ENCODE assay signal across 24 mouse cellular contexts in genomic region chr11:15221856-15222255, GRCm38 (mm10).
DNase-seq lines count a peak whose midpoint lies in the region; ATAC-seq and TF ChIP-seq lines count a peak whose summit lies in the region.
"Had no signal": no experiment of that assay in that cellular context is flagged by ENCODE, and none has a peak within 500 bp of the region (broad histone marks: within the 10 kb centered on the region; RNA-seq: fewer than 3 reads in every experiment).

No protein-coding gene starts in this region.

- no peaks in the 10 kb centered on the region for H3K27me3 ChIP-seq in intestine, postnatal 0 days (replicated peaks; ENCODE audit: control insufficient read depth, insufficient read depth, low read length)
- H3K27me3 ChIP-seq: CH12.LX; embryonic facial prominence, embryonic 13.5 days; embryonic facial prominence, embryonic 15.5 days; forebrain, embryonic 13.5 days; forebrain, embryonic 15.5 days had no signal

- no peak overlapping the region for H3K4me2 ChIP-seq in intestine, postnatal 0 days (replicated peaks; ENCODE audit: low read depth)
- H3K4me2 ChIP-seq: embryonic facial prominence, embryonic 13.5 days; embryonic facial prominence, embryonic 15.5 days; forebrain, embryonic 13.5 days; forebrain, embryonic 15.5 days had no signal

- H3K36me3 ChIP-seq in ES-E14 (ENCODE audit: control insufficient read depth, insufficient read depth, low read length, poor library complexity, severe bottlenecking), result no peaks in the 10 kb centered on the region
- H3K36me3 ChIP-seq in intestine, postnatal 0 days (ENCODE audit: control insufficient read depth, insufficient read depth), result no peaks in the 10 kb centered on the region
- H3K36me3 ChIP-seq: embryonic facial prominence, embryonic 13.5 days; embryonic facial prominence, embryonic 15.5 days; forebrain, embryonic 15.5 days had no signal

- ATAC-seq in intestine, postnatal 0 days, result no peak
- ATAC-seq: CD4-positive, CD25-positive, alpha-beta regulatory T cell, adult 4 months; forebrain, embryonic 13.5 days; forebrain, embryonic 15.5 days had no signal

- intact Hi-C loops in heart, postnatal 25 days (cut with DNase I), result no loop called here

- DNase-seq in heart, adult 11 months, result peak; percentile 70
- no peak for DNase-seq in heart, postnatal 25 days (ENCODE audit: low spot score)
- peak; percentile 16 for DNase-seq in ES-E14 (ENCODE audit: low read depth, low spot score)
- DNase-seq in ZHBTc4 (ENCODE audit: low read depth, low spot score), result peak; percentile 68
- DNase-seq in right cerebral cortex, postnatal 25 days, result no peak
- DNase-seq: adrenal gland, adult 2 months; adrenal gland, postnatal 10 days; adrenal gland, postnatal 25 days; B cell, adult 2 months; cerebellum, adult 11 months; cerebellum, adult 18-20 months; cerebellum, adult 8-10 months; cerebellum, adult 9-11 months; cerebellum, postnatal 14 days; cerebellum, postnatal 36 days; embryo, embryonic 11 days had no signal

- no peak overlapping the region for H3K9ac ChIP-seq in ES-E14 (ENCODE audit: insufficient read depth, low read depth, low read length, poor library complexity, severe bottlenecking)
- no peak overlapping the region for H3K9ac ChIP-seq in intestine, postnatal 0 days (ENCODE audit: low read depth, low read length)
- H3K9ac ChIP-seq: embryonic facial prominence, embryonic 13.5 days; embryonic facial prominence, embryonic 15.5 days; forebrain, embryonic 13.5 days; forebrain, embryonic 15.5 days had no signal

- H3K4me1 ChIP-seq in ES-E14 (ENCODE audit: control insufficient read depth in 2 of 2, insufficient read depth in 2 of 2, low read length in 2 of 2, poor library complexity in 1 of 2), result no peaks in the 10 kb centered on the region
- no peaks in the 10 kb centered on the region for H3K4me1 ChIP-seq in intestine, postnatal 0 days (replicated peaks; ENCODE audit: control insufficient read depth, insufficient read depth, low read length)
- H3K4me1 ChIP-seq: embryonic facial prominence, embryonic 13.5 days; embryonic facial prominence, embryonic 15.5 days; forebrain, embryonic 13.5 days; forebrain, embryonic 15.5 days had no signal

- no peak overlapping the region; the same call in 1 of the 2 replicates for H3K27ac ChIP-seq in ES-E14 (ENCODE audit: insufficient read depth, low read depth, low read length, poor library complexity, severe bottlenecking)
- no peak overlapping the region for H3K27ac ChIP-seq in intestine, postnatal 0 days (ENCODE audit: low read depth, low read length)
- H3K27ac ChIP-seq: embryonic facial prominence, embryonic 13.5 days; embryonic facial prominence, embryonic 15.5 days; forebrain, embryonic 13.5 days; forebrain, embryonic 15.5 days had no signal

- 71% methylated on average over 1 of the region's 1 CpGs for WGBS in intestine, postnatal 0 days

- in situ Hi-C loops in ES-E14 (cut with MboI; ENCODE audit: low sequenced_read_pairs in 2 of 2, unreplicated experiment in 2 of 2), result no loop called here

- peaks cover 12% of the 10 kb centered on the region for H3K9me3 ChIP-seq in ES-E14 (ENCODE audit: control insufficient read depth, insufficient read depth, low read depth, low read length)
- no peaks in the 10 kb centered on the region for H3K9me3 ChIP-seq in intestine, postnatal 0 days (ENCODE audit: control insufficient read depth)
- H3K9me3 ChIP-seq: embryonic facial prominence, embryonic 13.5 days; embryonic facial prominence, embryonic 15.5 days; forebrain, embryonic 13.5 days; forebrain, embryonic 15.5 days had no signal

- no peak for TF ChIP-seq CTCF in intestine, postnatal 0 days (IDR thresholded peaks at IDR 0.05; ENCODE audit: low read depth)

- no peak overlapping the region for H3K4me3 ChIP-seq in ES-E14 (ENCODE audit: insufficient read depth in 1 of 2, low read depth in 1 of 2, low read length in 2 of 2, poor library complexity in 1 of 2, severe bottlenecking in 1 of 2)
- no peak overlapping the region for H3K4me3 ChIP-seq in intestine, postnatal 0 days (ENCODE audit: low read depth, low read length)
- H3K4me3 ChIP-seq: embryonic facial prominence, embryonic 13.5 days; embryonic facial prominence, embryonic 15.5 days; erythroblast, embryonic 14.5 days; forebrain, embryonic 13.5 days; forebrain, embryonic 15.5 days had no signal

TF ChIP-seq in ES-E14, 5 proteins besides CTCF, POLR2A, EP300 and RAD21:
- TF ChIP-seq ZNF384 (IDR thresholded peaks at IDR 0.05; ENCODE audit: low read depth, low read length) (no peak), CHD2 (IDR thresholded peaks at IDR 0.05; ENCODE audit: low read depth, low read length) (no peak), HCFC1 (IDR thresholded peaks at IDR 0.05; ENCODE audit: borderline replicate concordance, insufficient read depth, low read length) (no peak), MAFK (IDR thresholded peaks at IDR 0.05; ENCODE audit: insufficient read depth, low read depth, low read length) (no peak), ZC3H11A (IDR thresholded peaks at IDR 0.05; ENCODE audit: borderline replicate concordance, low read depth, low read length) (no peak)
TF ChIP-seq in ES-E14: peak in this region for 0.

Comparison
In these comparisons a context has a peak if more than half of its experiments do, and no peak if none do; other contexts are left out.
1. DNase-seq: peak in heart, adult 11 months (single experiment), ES-E14 (single experiment) and ZHBTc4 (single experiment); none in heart, postnatal 25 days (single experiment) and right cerebral cortex, postnatal 25 days (single experiment).